11 mouse cellular contexts compared by ENCODE assay signal in genomic region chr10:19900191-19900590, GRCm38 (mm10).
"Had no signal": no experiment of that assay in that cellular context is flagged by ENCODE, and none has a peak within 500 bp of the region (broad histone marks: within the 10 kb centered on the region; RNA-seq: fewer than 3 reads in every experiment).

No protein-coding gene starts in this region.

- DNase-seq: kidney, adult 9 months; kidney, postnatal 36 days; left cerebral cortex, postnatal 4 days; liver, embryonic 13.5 days; liver, postnatal 0 days; lung, postnatal 14 days; retina, postnatal 1 day; right cerebral cortex, postnatal 4 days; spleen, adult 18-20 months; thymus, adult 18-20 months; thymus, postnatal 14 days had no signal
